Mouse (Mus musculus): ENCODE data around the gene Ltbp4.

The Ltbp4 gene

DNA sequence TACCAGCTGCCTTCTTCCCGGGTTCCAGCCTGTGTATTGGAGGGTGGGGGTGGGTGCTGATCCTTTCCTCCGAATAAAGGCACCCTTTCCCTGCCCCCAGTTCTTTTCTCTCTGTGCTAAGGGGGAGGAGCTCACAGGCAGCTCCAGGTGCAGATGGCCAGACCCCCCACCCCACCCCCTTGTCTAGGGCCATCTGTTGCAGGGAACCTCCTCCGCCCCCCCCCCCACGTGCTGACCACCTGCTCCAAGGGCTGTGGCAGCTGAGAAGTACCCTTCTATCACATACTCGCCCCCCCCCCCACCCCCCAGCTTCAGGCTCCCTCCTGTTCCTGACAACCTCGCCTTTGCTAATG, 79.7 kb downstream of the Ltbp4 start:
- DNase-seq, result no peak

- DNase-seq, result peak; percentile 55
These were observed 80.2 kb downstream of the Ltbp4 start for GRCm38 (mm10) chr7:27257046-27257851.

DNA sequence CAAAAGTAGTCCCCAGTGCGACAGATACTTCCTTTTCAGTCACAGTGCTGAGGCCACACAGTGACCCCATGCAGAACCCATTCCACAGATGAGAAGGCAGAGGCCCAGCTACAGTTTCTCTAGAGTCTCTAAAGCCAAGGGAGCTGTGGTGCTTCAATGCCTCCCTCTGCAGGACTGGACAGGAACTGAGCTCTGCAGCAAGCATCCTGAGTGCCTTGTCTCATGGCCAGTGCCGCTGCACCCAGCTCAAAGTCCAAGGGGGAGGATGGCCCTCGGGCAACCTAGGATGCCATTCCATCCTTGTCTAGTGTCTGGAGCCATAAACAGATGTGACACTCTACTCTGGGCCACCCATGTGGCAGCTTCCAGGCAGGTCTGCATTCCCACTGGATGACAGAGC, 81.8 kb downstream of the Ltbp4 start:
- DNase-seq, result peak; percentile 77
